In the genomic region with DNA sequence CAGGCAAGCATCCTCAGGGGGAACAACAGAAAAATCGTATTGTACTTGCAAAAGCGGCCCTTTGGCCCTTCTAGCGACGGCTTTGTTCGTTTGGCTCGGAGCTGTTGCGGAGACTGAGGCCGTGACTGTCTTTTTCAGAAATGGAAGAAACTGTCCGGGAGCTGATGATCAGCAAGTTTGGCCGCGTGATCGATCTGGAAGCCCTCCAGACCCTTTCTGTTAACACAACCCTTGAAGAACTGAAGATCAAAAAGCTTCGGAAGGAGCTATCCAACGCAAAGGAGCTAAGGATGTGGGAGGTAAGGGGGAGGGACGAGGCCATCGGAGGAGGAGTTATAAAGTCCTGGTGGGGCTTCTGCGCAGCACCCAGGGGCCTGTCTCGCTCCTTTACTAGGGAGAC, we compare ENCODE assay signal across 11 mouse cellular contexts.
DNase-seq lines count a peak whose midpoint lies in the region; ATAC-seq and TF ChIP-seq lines count a peak whose summit lies in the region.
"Had no signal": no experiment of that assay in that cellular context is flagged by ENCODE, and none has a peak within 500 bp of the region (broad histone marks: within the 10 kb centered on the region; RNA-seq: fewer than 3 reads in every experiment).

No protein-coding gene starts in this region.

- no peak for TF ChIP-seq CTCF in kidney, postnatal 0 days (IDR thresholded peaks at IDR 0.05; ENCODE audit: low read depth)

- no peak overlapping the region for H3K4me3 ChIP-seq in heart, embryonic 11.5 days (ENCODE audit: low read depth, low read length)
- 0 out of 2 replicates have a peak overlapping the region, but pooled peaks have one; percentile 4 for H3K4me3 ChIP-seq in kidney, postnatal 0 days (replicated peaks; ENCODE audit: low read depth, low read length)
- no peak overlapping the region for H3K4me3 ChIP-seq in midbrain, embryonic 14.5 days (replicated peaks; ENCODE audit: low read depth, low read length)
- H3K4me3 ChIP-seq: layer of hippocampus, adult 2 months had no signal

- H3K9ac ChIP-seq in heart, embryonic 11.5 days (ENCODE audit: low read depth, low read length) = no peak overlapping the region
- H3K9ac ChIP-seq in kidney, postnatal 0 days (ENCODE audit: low read depth, low read length) = no peak overlapping the region
- H3K9ac ChIP-seq in midbrain, embryonic 14.5 days (replicated peaks; ENCODE audit: low read length) = no peak overlapping the region; the same call in 1 of the 2 replicates

- no peak overlapping the region for H3K27ac ChIP-seq in heart, embryonic 11.5 days (ENCODE audit: low read depth, low read length)
- no peak overlapping the region for H3K27ac ChIP-seq in kidney, postnatal 0 days
- H3K27ac ChIP-seq in midbrain, embryonic 14.5 days (replicated peaks; ENCODE audit: low read depth, low read length) = no peak overlapping the region
- H3K27ac ChIP-seq: layer of hippocampus, adult 2 months had no signal

- 23% methylated on average over 18 of the region's 18 CpGs for WGBS in heart, embryonic 11.5 days (ENCODE audit: insufficient replicate concordance)
- 38% methylated on average over 18 of the region's 18 CpGs for WGBS in kidney, postnatal 0 days
- WGBS in midbrain, embryonic 14.5 days = 51% methylated on average over 18 of the region's 18 CpGs

- H3K4me1 ChIP-seq in heart, embryonic 11.5 days (ENCODE audit: control insufficient read depth, insufficient read depth, low read length) = no peaks in the 10 kb centered on the region; the same call in 1 of the 2 replicates
- H3K4me1 ChIP-seq in kidney, postnatal 0 days (replicated peaks; ENCODE audit: insufficient read depth, low read length) = no peaks in the 10 kb centered on the region
- H3K4me1 ChIP-seq in midbrain, embryonic 14.5 days (ENCODE audit: control insufficient read depth, insufficient read depth, low read length) = 0 out of 2 replicates have a peak, but pooled peaks cover 3% of the 10 kb centered on the region

- H3K4me2 ChIP-seq in heart, embryonic 11.5 days = peak overlapping the region; percentile 45
- H3K4me2 ChIP-seq in kidney, postnatal 0 days (ENCODE audit: low read length) = peak overlapping the region; percentile 14; the same call in 1 of the 2 replicates
- peak overlapping the region; percentile 19; the same call in 1 of the 2 replicates for H3K4me2 ChIP-seq in midbrain, embryonic 14.5 days (ENCODE audit: low read length)

- H3K36me3 ChIP-seq in heart, embryonic 11.5 days (ENCODE audit: control insufficient read depth, insufficient read depth, low read length) = no peaks in the 10 kb centered on the region
- no peaks in the 10 kb centered on the region for H3K36me3 ChIP-seq in kidney, postnatal 0 days (ENCODE audit: insufficient read depth, low read length)
- H3K36me3 ChIP-seq in midbrain, embryonic 14.5 days (ENCODE audit: control insufficient read depth, insufficient read depth, low read length) = no peaks in the 10 kb centered on the region

- DNase-seq in heart, postnatal 25 days (ENCODE audit: low spot score) = no peak
- DNase-seq in kidney, postnatal 0 days (ENCODE audit: low spot score) = peak; percentile 22
- no peak for DNase-seq in kidney, adult 18-20 months
- DNase-seq in cerebellum, postnatal 36 days = peak; percentile 10 to 23
- no peak for DNase-seq in midbrain, embryonic 14.5 days
- DNase-seq in adrenal gland, postnatal 10 days = no peak
- DNase-seq: adrenal gland, adult 2 months; lung, postnatal 36 days had no signal

- intact Hi-C loops in heart, postnatal 25 days (cut with DNase I) = no loop called here

- H3K9me3 ChIP-seq in heart, embryonic 11.5 days (replicated peaks; ENCODE audit: control insufficient read depth, low read length) = no peaks in the 10 kb centered on the region
- no peaks in the 10 kb centered on the region for H3K9me3 ChIP-seq in kidney, postnatal 0 days (replicated peaks; ENCODE audit: low read length)
- no peaks in the 10 kb centered on the region for H3K9me3 ChIP-seq in midbrain, embryonic 14.5 days (ENCODE audit: control insufficient read depth, low read length)

- H3K27me3 ChIP-seq in heart, embryonic 11.5 days (ENCODE audit: control insufficient read depth, insufficient read depth, low read length) = no peaks in the 10 kb centered on the region
- no peaks in the 10 kb centered on the region for H3K27me3 ChIP-seq in kidney, postnatal 0 days (ENCODE audit: insufficient read depth, low read length)
- H3K27me3 ChIP-seq in midbrain, embryonic 14.5 days (ENCODE audit: control insufficient read depth, insufficient read depth, low read length) = no peaks in the 10 kb centered on the region

- no peak for ATAC-seq in heart, embryonic 11.5 days (replicated peaks; ENCODE audit: insufficient number of reproducible peaks, low FRiP score, low TSS enrichment)
- ATAC-seq in kidney, postnatal 0 days (replicated peaks; ENCODE audit: low FRiP score, low read depth) = no peak
- no peak for ATAC-seq in midbrain, embryonic 14.5 days (ENCODE audit: low FRiP score, low TSS enrichment)
- ATAC-seq in inflammation-experienced regulatory T-cells, adult 6 months = no peak

Comparison
In these comparisons a context has a peak if more than half of its experiments do, and no peak if none do; other contexts are left out.
1. DNase-seq: peak in kidney, postnatal 0 days (single experiment) and cerebellum, postnatal 36 days (2 of 2); none in heart, postnatal 25 days (single experiment), kidney, adult 18-20 months (single experiment), midbrain, embryonic 14.5 days (single experiment) and adrenal gland, postnatal 10 days (single experiment).
2. Peak in every context shown above with its lines, with median percentiles within 50 percentile points of each other: H3K4me2 ChIP-seq.